Mouse (Mus musculus) olfactory bulb, adult 2 months (tissue): ENCODE measurements around the gene Gclc.

Experiments
- CTCF ChIP-seq: fragments of 200-500 bp; IDR thresholded peaks from 2 replicates; pipeline ENCODE4 v1.5.1; 2012; ENCODE audit warnings: low read depth, mild to moderate bottlenecking, low read length, moderate library complexity; ENCODE audit not compliant: insufficient read depth
- POLR2A ChIP-seq: fragments of 200-500 bp; IDR thresholded peaks from 2 replicates; pipeline ENCODE4 v1.6.1; 2012; ENCODE audit warnings: mild to moderate bottlenecking, low read depth, low read length, moderate library complexity; ENCODE audit not compliant: insufficient read depth

- TF ChIP-seq CTCF = no peak
- peak; percentile 77 for TF ChIP-seq POLR2A
Observed at GRCm38 (mm10) chr9:77750133-77751060, 3.9 kb upstream of the Gclc start.
